Mouse (Mus musculus) telencephalon, adult 2 months (tissue): Measurements from ENCODE around the gene Nek8.
"Not testable (repeated sequence)": the region's sequence is repeated elsewhere in the genome, so short reads cannot be mapped to it uniquely, and the experiment has no call there.

Source experiments
- DNase-seq: peaks from one replicate; pipeline ENCODE4 v3.0.0-alpha.2; 2011; ENCODE audit warnings: low read depth, low spot score

Gene Nek8

DNA sequence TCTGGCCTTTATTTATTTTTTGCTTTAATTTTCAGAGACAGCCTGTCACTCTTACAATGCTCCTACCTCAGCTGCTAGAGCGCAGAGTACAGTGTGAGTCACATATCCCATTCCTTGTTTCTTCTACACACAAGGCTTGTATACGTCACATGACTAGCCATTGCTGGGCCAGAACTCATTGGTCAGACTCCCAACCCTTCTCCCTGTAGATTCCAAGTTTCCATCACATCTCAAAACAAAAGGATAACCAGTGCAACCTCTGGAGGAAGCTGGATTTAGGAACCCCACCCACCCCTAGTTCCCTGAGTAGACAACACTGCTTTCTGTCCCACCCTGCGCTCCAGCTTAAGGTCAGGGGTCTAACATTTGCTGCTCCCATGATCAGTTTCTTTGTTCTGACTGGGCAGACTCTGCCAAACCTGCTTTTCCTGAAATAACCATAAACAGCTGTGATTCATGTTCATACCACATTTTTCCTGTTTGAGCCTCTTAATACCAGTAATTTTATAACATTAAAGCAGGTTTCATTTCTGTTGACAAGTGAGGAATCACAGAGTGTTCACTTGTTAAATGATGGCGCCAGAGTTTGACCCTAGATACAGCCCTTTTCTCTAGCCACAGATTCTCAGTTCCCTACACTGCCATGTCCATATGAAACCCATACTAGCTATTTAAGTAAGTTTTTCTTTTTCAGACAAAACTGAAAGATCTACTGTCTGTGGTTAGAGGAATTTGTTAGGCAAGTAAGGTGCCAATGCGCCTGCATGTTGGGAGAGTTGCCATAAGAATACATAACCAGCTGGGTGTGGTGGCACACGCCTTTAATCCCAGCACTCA is 29.6 kb downstream of the Nek8 start:
- DNase-seq = no peak

DNA sequence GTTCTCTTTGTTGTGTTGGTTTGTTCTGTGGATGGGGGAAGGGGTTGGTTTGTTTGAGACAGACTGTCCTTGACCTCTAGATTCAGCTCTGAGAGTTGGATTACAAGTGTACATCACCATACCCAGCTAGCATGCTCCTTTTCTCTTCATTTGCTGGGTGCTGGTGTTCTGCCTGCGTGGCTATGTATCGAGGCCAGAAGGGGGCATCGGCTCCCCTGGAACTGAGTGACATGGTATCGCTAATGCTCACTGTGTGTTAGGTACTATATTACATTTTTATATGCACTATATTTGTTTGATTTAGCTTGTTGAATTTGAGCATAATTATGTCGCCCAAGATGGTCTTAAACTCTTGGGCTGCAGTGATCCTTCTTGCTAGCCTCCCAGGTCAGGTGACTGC is 30.3 kb downstream of the Nek8 start:
- DNase-seq = no peak

DNA sequence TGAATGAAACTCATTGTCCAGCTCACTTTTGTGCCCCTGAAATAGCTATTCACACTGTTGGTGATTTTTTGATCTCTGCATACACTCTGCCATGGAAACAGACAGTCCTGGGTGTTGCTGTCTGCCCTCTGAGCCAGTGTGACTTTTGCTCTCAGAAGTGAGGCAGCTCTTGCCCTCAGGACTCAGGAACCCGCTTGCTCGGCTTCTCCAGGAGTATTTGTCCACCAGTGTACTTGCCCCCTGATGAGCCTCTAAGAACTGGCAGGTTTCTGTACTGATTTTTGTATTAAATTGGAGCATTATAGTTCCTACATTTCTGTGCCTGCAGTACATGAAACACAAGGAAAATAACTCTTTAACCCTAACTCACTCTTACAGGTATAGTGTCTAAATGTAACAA is 33.0 kb downstream of the Nek8 start:
- DNase-seq = no peak

DNA sequence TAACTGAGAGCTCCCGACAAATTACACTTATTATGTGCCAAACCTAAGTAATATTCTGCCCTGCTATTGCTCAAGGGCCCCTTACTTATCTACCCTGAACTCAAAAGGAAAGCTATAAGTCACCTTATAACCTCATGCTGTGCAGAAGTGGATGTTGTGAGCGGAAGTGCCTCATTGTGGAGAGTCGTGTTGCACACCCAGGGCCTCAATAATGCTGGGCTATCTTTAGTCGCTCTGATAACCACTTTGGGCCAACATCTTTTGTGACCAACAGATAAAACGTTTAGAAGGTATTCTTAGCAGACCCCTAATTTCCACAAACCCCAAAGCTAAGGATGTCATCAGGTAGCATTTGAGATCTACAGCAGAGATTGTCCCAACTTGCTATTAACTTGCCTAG is 35.8 kb downstream of the Nek8 start:
- DNase-seq = no peak

DNA sequence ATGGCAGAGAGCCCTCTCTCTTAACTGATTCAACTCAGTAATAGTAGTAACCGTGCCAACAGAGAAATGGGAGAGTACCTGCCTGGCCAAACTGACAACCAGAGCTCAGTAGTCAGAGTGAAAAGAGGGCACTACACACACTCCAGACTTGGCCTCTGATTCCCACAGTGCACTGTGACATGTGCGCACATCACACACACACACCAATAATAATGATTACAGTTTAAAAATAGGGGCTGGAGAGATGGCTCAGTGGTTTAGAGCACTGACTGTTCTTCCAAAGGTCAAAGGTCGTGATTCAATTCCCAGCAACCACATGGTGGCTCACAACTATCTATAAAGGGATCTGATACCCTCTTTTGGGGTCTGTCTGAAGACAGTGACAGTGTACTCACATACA is 38.5 kb downstream of the Nek8 start:
- no peak for DNase-seq

DNA sequence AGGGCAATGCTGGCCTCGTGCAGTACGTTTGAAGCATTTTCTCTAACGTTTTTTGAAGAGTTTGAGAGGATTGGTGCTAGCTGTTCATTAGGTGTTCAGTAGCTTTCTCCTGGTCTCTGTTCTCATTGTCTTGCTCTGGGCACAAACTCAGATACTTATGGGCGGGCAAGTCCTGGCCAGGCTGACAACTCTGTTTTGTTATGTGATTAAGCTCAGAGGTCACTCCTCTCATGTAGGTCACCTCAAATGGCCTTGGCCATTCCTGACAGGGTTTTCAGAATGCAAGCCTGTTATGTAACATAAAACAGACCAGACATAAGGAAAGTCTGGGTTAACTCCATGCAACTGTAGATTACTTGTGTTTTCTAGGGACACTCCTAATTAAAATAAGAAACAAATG is 38.9 kb downstream of the Nek8 start:
- no peak for DNase-seq

DNA sequence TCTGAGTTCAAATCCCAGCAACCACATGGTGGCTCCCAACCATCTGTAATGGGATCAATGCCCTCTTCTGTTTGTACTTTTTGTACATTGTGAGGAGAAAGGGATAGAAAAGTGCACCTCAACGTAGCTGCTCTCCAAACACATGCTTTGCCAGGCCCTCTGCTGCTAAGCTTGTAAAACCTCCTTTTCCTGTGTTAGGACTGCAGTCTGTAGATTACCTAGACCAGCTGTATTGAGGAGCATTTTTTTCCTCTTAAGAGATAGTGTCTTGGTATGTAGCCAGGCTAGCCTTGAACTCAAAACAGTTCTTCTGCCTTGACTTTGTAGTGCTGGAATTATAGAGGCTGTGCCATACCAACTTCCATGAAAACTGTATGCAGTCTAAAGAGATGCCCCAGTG is 40.3 kb downstream of the Nek8 start:
- no peak for DNase-seq

DNA sequence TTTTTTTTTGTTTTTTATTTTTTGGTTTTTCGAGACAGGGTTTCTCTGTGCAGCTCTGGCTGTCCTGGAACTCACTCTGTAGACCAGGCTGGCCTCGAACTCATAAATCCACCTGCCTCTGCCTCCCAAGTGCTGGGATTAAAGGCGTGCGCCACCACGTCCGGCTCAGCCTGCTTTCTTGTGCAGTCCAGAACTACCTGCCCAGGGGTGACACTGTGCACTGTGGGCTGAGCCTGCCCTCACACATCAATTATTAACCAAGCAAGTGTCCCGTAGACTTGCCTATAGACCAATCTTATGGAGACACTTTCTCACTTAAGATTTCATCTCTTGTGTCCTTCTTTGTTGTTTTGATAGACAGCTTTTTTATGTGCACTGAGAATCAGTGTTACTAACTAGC is 41.2 kb downstream of the Nek8 start:
- DNase-seq = not testable (repeated sequence)

DNA sequence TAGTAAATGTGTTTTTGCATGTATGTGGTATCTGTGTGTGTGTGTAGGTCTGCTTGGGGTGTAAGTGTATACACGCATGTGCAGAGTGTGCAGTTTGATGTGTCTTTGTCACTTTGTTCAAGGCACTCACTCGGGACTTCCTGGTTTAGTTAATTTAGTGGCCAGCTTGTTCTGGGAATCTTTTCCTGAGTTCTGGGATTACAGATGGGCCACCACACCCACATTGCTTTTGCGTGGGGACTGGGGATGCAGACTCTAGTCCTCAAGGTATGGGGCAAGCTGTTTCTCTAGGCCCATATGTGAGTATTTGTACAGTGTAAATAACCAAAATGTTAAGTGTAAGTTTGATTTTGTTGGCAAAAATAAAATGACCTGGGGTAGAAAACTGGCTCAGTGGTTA is 42.1 kb downstream of the Nek8 start:
- no peak for DNase-seq

DNA sequence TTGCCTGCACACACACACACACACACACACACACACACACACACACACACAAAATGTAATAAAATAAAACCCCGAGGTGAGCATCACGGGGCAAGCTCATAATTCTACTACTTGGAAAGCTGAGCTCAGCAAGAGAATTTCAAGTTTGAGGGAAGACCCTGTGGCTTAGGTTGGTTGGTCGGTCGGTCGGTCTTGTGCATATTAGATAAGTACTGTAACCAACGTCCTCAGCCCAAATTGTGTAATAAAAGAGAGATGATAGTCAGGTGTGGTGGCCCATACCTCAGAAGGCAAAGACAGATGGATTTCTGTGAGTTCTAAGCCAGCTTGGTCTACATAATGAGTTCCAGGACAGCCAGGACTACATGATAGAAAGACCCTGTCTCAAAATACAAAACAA is 42.6 kb downstream of the Nek8 start:
- DNase-seq = no peak

DNA sequence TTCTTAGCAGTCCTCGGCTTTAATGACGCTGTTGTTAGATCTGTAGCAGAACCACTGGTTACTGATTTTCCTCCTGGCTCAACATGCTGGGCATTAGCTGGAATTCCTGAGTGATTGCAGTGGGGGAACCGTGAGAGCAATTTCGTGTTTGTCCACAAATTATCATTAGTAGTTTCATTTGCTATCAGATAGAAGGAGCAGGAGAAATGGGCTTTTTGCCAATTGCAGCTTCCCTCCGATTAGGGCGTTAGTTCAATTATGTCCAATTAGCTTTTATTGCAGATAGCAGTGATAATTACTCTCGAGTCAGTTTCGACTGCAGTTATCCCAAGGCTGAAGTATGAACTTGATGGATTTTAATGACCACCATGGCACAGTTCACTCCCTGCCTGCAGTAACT is 47.0 kb downstream of the Nek8 start:
- DNase-seq = no peak

DNA sequence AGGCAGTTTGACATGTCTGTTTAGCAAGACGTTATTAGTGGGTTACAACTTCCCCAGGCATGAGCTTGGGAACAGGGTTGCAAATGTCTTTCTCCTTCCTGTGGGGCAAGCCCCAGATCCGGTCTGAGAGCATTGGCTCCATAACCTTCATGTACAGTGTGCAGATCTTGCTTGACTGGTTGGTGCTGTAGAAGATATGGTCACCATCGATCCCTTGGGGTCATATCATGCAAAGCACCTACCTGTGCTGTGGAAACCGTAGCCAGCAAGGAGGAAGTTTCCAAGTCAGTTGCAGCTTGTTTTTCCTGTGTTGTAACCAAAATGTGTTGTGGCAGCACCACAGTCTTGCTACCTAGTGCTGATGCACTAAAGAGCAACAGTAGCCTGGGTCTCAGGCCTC is 49.7 kb downstream of the Nek8 start:
- no peak for DNase-seq

DNA sequence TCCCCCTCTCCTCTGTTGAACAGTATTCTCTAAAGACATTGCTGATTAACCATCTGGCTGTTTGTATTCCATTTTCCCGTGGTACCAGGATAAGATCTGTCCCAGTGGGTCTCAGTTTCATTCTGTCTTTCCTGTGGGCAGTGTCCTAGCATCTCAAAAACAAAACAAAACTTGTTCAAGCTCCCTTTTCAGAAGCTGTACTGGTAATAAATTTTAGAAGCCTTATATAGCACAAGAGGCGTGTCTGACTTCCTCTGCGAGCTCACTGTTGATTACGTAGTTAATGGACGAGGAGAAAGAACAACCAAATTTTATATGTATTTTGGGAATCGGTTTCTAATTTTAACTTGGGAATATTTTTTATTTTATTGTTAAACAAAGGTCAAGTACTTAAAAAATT is 50.8 kb downstream of the Nek8 start:
- DNase-seq = no peak

DNA sequence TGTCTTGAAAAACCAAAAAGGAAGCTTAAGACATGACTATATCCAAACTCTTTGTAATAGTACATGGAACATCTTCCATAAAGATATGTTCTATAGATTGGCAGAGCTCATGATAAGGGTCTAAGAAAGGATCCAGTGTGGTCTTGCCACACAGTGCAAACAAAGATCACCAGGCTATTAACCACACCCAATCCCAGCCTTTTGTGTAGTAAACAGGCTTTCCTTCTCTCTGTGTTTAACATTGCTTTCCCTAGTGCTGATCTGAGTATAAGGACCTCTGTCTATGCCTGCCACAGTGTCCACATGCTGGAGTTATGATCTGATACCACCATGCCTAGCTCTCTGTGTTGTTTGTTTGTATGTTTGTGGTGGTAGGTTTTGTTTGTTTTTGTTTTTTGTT is 52.7 kb downstream of the Nek8 start:
- no peak for DNase-seq

DNA sequence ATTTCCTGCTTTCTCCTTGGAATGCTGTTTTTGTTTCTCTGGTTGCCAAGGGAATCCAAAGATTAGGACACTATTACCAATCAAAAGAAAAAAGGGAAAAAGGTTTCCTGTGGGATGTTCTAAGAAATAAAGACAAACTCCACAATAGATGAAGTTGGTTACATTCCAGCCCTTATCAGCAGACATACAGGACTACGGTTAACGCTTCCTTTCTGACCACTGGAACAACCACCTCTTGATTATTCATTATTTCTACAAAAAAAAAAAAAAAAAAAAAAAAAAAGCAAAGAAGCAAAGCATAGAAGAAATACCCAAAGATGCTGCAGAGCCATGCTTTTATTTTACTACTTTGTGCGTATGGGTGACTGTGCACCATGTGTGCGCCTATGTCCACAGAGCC is 53.7 kb downstream of the Nek8 start:
- DNase-seq = no peak

DNA sequence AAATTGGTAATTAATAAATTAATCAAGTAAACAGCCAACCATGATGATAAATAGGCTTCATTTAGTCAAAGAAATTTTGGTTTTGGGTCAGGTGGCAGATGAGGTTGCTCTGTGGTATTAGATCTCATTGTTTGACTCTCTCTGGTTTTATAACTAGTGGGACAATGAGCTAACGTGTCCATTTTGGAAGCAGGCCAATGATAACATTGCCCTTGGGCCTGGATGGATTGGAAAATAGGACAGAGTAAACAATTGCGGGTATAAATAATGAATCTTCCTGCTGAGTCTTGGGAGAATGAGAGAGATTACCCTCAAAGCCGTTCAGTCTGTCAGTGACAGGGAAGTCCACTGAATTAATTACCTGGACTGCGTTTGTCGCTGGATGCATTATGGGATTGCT is 55.3 kb downstream of the Nek8 start:
- no peak for DNase-seq

DNA sequence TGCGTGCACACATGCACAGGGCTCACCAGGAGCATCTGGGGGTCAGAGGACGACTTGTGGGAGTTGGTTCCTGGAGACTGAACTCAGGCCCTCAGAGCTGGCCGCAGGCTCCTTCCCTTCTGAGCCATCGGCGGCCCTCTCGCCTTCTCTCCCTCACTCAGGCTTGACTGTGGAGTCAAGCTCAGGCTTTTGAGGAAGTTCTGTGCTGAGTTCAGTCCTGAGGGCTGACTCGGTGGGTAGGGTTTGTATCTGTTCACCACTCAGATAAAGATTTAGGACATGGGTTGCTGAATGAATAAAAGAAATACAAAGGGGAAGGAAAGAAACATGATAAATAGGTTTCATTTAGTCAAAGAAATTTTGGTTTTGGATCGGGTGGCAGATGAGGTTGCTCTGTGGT is 56.6 kb downstream of the Nek8 start:
- DNase-seq = no peak

DNA sequence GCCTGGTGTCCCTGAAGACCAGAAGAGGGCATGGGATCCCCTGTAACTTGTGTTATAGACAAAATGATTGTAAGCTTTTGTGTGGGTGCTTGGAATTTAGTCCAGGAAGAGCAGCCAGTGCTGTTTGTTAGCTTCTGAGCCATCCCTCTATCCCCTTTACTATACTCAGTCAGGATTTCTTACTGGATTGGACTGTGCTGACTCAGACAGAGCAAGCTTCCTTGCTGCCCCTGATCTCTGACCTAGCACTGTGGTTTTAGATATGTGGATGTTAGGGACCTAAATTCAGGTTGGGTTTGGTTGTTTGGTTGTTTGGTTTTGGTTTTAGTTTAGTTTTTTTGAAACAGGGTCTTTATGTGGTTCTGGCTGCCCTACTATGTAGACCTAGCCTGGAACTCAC is 58.0 kb downstream of the Nek8 start:
- no peak for DNase-seq

DNA sequence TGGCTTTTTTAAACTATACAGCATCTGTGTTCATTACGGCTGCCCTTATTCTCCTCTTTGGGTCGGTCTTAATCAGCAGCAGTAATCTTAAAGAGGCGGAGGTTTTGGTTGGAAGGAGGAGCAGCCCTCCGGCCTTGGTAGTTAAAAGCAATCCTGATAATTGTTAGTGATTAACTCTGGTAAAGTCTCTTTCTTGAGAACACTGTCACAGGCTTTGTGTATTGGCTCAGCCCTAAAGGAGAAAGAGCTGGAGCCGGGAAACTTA is 60.4 kb downstream of the Nek8 start:
- no peak for DNase-seq
